Mouse (Mus musculus) liver, embryonic 12.5 days (tissue): ENCODE measurements at regions not wholly inside any gene's neighbourhood (a gene's known extent, or its start where the extent isn't known, plus 50 kb on each side); places are given as distances from the start of the nearest gene placed in this dataset.

ENCODE experiments used
- ATAC-seq: fragments of 200-750 bp; cut with Nextera tagmentation; 2 replicates; pipeline ENCODE4 v1.8.0; 2017; ENCODE audit warnings: moderate number of reproducible peaks, mild to moderate bottlenecking, moderate library complexity
- H3K27ac ChIP-seq: fragments of 300-500 bp; sonication (generic); 2 replicates; pipeline ENCODE4 v1.5.1; 2016; ENCODE audit warnings: mild to moderate bottlenecking
- H3K27me3 ChIP-seq: fragments of 300-500 bp; sonication (generic); replicated peaks from 2 replicates; pipeline ENCODE4 v1.6.1; 2016; ENCODE audit warnings: mild to moderate bottlenecking, moderate library complexity
- H3K36me3 ChIP-seq: fragments of 300-500 bp; sonication (generic); 2 replicates; pipeline ENCODE4 v1.6.1; 2016; ENCODE audit warnings: mild to moderate bottlenecking, moderate library complexity
- H3K4me1 ChIP-seq: fragments of 300-500 bp; sonication (generic); 2 replicates; pipeline ENCODE4 v1.6.1; 2016
- H3K4me2 ChIP-seq: fragments of 300-500 bp; sonication (generic); 2 replicates; pipeline ENCODE4 v1.6.1; 2016; ENCODE audit warnings: mild to moderate bottlenecking, moderate library complexity
- H3K4me3 ChIP-seq: fragments of 300-500 bp; sonication (generic); 2 replicates; pipeline ENCODE4 v1.5.1; 2016; ENCODE audit warnings: mild to moderate bottlenecking, moderate library complexity
- H3K9ac ChIP-seq: fragments of 300-500 bp; sonication (generic); 2 replicates; pipeline ENCODE4 v1.6.1; 2016; ENCODE audit warnings: mild to moderate bottlenecking, moderate library complexity
- H3K9me3 ChIP-seq: fragments of 300-500 bp; sonication (generic); replicated peaks from 2 replicates; pipeline ENCODE4 v1.6.1; 2016; ENCODE audit warnings: mild to moderate bottlenecking, moderate library complexity
- WGBS: fragments of 180-500 bp; shearing (Covaris S2); methylation state at CpG from one replicate; pipeline ENCODE4 v1.1.7; 2016; ENCODE audit not compliant: insufficient replicate concordance; 5-methylcytosine and 5-hydroxymethylcytosine counted together

DNA sequence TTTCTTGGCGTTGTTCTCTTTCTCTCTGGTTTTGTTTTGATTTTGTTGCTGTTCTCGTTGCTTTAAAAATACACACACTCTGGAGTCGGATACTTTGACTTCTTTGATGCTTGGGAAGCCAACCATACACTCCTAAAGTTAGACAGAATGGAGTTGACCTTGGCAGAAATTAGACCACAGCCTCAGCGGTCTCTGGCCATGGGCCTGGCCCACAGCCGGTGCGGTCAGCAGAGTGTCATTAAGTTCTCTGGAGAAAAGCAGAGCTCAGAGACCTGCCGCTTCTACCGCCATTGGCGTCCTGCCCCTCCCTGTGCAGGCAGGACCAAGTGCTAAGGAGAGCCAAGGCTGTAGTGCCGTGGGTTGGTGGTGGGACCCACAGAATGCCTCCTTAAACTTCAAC, 212.6 kb upstream of the Tle3 start:
- H3K27me3 ChIP-seq, result peaks cover 10% of the 10 kb centered on the region; the same call in 1 of the 2 replicates
- ATAC-seq, result no peak

DNA sequence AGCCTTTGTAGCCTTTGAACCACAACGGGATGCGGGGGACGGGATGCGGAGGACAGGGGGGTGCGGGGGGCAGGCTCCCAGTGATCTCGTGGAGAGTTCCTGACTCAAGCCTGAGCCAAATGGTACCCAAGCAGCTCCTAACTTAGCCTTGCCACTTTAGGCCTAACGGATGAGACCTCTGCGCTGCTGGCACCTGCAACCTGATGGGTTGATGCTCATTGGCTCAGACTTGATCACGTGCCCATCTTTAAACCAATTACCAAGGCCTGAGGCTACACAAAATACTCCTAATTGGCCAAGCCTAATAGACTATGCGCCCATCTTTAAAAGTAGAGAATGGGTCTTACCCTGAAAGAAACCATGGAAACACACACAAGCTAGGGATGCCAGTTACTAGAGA, 209.3 kb upstream of the Tle3 start:
- Histone ChIP-seq H3K9ac (no peak overlapping the region), H3K36me3 (no peaks in the 10 kb centered on the region), H3K4me2 (no peak overlapping the region), H3K4me1 (no peaks in the 10 kb centered on the region), H3K4me3 (no peak overlapping the region), H3K27me3 (peaks cover 10% of the 10 kb centered on the region; the same call in 1 of the 2 replicates), H3K9me3 (no peaks in the 10 kb centered on the region), H3K27ac (no peak overlapping the region)
- WGBS, result 81% methylated on average over 10 of the region's 10 CpGs
- no peak for ATAC-seq

More for the DNA sequence above, 212.6 kb upstream of the Tle3 start:
- no peak overlapping the region for H3K9ac ChIP-seq
- no peaks in the 10 kb centered on the region for H3K36me3 ChIP-seq
- 66% methylated on average over 10 of the region's 10 CpGs for WGBS
- H3K9me3 ChIP-seq, result no peaks in the 10 kb centered on the region
- no peak overlapping the region for H3K4me3 ChIP-seq
- no peaks in the 10 kb centered on the region for H3K4me1 ChIP-seq
- no peak overlapping the region for H3K4me2 ChIP-seq
- H3K27ac ChIP-seq, result no peak overlapping the region

DNA sequence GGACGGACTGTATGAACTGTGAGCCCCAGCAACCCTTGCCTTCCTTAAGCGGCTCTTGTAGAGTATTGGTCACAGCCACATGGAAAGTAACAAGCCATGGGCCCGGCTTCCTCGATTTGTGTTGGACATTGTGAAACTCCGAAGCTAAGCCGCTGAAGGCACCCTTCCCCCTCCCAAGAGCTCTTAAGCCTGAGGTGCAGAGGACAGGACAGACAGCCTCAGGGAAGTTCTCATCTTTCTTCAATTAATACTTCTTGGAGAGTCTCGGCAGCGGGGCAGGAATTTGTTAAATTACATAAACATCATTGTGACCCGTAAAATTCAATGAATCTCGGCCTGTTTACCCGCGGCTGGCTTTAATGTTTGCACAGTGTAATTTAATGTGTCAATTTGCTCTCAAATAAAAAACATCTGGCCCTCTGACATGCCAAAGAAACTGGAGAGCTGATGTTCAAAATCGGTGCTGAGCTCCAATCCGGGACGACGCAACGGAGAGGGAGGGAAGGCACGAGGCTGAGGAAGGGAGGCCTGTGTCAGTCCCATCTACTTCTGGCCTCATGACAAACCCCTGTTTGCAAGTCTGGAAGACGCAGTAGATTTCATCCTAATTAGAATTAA, 208.4 kb upstream of the Tle3 start:
- Histone ChIP-seq H3K4me1 (no peaks in the 10 kb centered on the region), H3K4me3 (no peak overlapping the region), H3K9me3 (no peaks in the 10 kb centered on the region), H3K27ac (no peak overlapping the region), H3K36me3 (no peaks in the 10 kb centered on the region), H3K4me2 (no peak overlapping the region), H3K27me3 (peaks cover 5% of the 10 kb centered on the region; the same call in 1 of the 2 replicates), H3K9ac (no peak overlapping the region)
- 70% methylated on average over 19 of the region's 19 CpGs for WGBS
- ATAC-seq, result no peak

DNA sequence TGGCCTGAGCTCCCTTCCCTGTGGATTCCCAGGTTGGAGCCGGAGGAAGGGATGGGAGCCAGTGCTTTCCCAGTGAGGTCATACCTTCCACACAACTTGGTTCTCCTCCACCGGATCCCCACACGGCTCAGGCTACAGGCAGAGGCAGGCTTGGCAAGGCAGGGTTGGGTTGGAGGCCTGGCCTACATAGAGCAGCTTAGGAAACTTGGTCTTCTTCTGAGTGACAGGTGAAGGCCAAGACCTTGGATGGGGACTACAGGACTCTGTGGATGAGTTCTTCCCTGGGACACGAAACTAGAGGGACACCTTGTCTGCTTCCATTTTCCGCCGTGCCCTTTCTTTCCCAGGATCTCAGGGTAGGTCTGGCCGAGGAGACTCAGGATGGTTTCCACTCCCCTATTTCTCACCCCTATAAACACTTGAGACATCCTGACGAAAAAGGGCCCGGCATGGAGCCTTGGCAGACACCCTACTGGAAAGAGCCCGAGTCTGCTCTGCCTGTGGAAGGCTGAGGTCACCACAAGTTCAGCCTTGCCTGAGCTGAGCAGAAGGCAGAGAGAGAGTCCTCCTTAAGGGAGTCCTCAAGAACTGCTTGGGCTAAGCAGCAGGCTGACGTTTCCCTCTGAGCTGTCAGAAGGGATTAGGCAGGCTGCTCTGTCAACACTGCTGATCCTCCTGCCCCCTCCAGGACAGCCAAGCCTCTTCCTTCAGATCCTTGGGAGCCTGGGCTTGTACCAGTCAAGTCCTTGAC, 207.5 kb upstream of the Tle3 start:
- H3K9me3 ChIP-seq, result no peaks in the 10 kb centered on the region
- H3K27ac ChIP-seq, result no peak overlapping the region
- no peak overlapping the region for H3K4me3 ChIP-seq
- H3K27me3 ChIP-seq, result no peaks in the 10 kb centered on the region; the same call in 1 of the 2 replicates
- ATAC-seq, result no peak
- 52% methylated on average over 11 of the region's 11 CpGs for WGBS
- no peaks in the 10 kb centered on the region for H3K4me1 ChIP-seq
- H3K36me3 ChIP-seq, result no peaks in the 10 kb centered on the region
- H3K9ac ChIP-seq, result no peak overlapping the region
- H3K4me2 ChIP-seq, result no peak overlapping the region

DNA sequence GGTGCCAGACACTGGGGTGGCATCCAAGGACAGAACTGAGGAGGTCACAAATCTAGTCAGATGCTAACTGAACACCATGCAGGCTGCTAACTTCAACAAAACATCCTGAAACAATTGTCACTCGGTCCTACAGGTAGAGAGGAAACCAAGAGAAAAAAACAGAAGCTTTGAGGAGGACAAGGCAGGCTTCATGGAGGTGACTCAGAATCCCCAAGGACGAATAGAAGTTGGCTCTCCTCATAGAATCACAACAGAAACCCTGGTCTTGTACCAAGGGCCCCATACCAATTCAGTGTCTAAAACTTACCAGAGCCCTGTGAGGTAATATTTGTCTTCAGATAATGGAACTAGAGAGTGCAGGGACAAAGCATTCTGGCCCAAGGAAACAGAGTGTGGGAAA, 206.1 kb upstream of the Tle3 start:
- WGBS, result 40% methylated on average over 2 of the region's 2 CpGs
- H3K4me2 ChIP-seq, result no peak overlapping the region
- no peaks in the 10 kb centered on the region for H3K36me3 ChIP-seq
- no peak overlapping the region for H3K4me3 ChIP-seq
- no peak for ATAC-seq
- no peaks in the 10 kb centered on the region for H3K9me3 ChIP-seq
- H3K27ac ChIP-seq, result no peak overlapping the region
- no peaks in the 10 kb centered on the region for H3K4me1 ChIP-seq
- H3K9ac ChIP-seq, result no peak overlapping the region
- H3K27me3 ChIP-seq, result no peaks in the 10 kb centered on the region

DNA sequence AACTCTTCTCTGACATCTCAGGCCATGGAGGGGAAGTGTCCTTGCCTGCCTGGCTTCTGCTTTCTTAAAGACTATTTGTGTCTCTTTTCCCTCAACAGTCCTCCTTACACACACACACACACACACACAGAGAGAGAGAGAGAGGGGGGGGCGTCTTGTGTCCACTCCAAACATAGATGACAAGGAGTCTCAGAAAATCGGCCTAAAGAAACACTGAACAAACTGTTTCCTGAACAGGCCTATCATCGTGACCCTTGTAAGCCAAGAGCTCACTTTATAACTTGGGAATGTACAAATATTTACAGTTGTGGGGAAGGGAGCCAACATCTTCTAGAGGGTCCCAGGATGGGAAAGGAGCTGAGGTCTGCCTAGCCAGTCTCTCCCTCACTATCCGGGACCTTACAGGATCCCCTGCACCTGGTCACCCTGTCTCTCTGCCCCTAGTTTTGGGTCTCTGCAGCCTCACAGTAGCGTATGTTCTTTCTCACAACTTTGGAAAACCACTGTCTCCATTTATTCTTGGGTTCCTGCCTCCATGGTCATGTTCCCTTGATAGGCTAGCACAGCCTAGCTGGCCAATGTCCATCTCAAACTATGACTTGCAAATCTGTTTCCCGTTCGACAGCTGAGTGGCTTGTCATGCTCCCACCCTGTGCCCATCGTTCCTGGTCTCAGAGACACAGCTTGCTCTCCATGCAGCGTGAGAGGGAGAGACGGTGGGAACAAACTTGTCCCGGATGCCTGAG, 204.9 kb upstream of the Tle3 start:
- H3K27ac ChIP-seq, result no peak overlapping the region
- 57% methylated on average over 11 of the region's 11 CpGs for WGBS

DNA sequence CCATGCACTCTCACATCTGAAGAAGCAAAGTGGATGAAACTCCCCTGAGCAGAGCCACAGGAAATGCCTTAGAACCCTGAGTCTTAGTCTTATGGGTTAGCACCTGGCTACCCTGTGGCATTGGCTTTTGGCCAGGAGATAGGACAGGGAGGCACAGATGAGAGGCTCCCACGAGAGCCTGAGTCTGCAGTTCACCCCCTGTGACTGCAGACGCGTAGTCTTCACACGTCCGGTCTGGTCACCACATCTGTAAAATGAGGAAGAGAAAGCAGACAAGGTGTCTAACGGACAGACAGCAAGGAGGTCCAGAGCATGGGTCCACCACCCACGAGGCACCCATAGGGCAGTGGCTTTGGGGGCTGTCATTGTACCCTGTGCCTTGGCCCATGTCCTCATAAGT, 203.2 kb upstream of the Tle3 start:
- Histone ChIP-seq H3K4me1 (no peaks in the 10 kb centered on the region), H3K4me3 (no peak overlapping the region), H3K27me3 (no peaks in the 10 kb centered on the region), H3K4me2 (no peak overlapping the region), H3K9ac (no peak overlapping the region), H3K36me3 (no peaks in the 10 kb centered on the region), H3K27ac (no peak overlapping the region), H3K9me3 (no peaks in the 10 kb centered on the region)
- no peak for ATAC-seq
- 44% methylated on average over 7 of the region's 7 CpGs for WGBS

More for the DNA sequence above, 204.9 kb upstream of the Tle3 start:
- H3K4me1 ChIP-seq, result no peaks in the 10 kb centered on the region
- no peak overlapping the region for H3K4me2 ChIP-seq
- no peak overlapping the region for H3K4me3 ChIP-seq
- no peak for ATAC-seq
- no peak overlapping the region for H3K9ac ChIP-seq
- no peaks in the 10 kb centered on the region for H3K27me3 ChIP-seq
- no peaks in the 10 kb centered on the region for H3K9me3 ChIP-seq
- H3K36me3 ChIP-seq, result no peaks in the 10 kb centered on the region

DNA sequence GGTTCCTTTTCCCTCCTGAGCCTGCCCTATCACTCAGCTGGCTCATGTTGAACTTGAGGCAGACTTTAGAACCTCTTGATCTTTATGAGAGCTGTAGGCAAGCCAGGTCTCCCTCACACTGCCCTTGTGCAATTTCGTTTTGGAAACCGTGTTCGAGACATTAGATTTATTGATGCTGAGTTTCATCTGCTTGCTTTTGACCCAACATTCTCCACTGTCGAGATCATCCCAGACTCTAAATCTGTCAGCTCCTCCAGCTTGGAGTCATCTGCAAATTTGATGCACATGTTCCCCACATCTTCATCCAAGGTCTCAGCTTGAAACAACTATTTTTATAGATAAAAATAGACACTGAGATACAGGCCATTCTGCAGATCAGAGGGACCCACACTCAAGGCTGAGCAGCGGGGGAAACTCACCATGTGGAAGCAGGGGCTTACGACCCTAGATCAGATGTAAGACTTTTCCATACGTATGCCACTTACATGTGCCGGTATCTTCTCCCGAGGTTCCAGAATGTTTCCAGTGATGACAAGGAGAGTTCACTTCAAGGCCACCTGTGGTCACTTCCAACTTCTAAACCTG, 202.6 kb upstream of the Tle3 start:
- ATAC-seq, result no peak
- H3K9me3 ChIP-seq, result no peaks in the 10 kb centered on the region

DNA sequence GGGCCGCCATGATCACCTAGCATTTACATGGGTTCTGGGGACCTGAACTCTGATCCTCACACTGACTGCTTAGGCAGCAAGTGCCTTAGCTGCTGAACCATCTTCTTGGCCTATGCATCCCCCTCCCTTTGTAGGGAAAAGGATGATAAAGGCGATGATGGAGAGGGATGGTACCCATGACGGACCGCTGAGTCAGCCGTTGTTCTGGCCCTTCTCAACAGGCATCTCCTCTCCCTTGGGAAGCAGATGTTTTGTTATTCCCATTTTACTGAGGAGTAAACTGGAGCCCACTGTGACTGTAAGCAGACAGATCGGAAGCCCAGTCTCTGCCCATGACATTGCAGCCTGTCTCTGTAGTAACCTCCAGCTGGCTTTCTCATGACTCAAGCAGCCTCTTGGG, 201.2 kb upstream of the Tle3 start:
- Histone ChIP-seq H3K4me3 (no peak overlapping the region), H3K4me2 (no peak overlapping the region), H3K9ac (no peak overlapping the region), H3K9me3 (no peaks in the 10 kb centered on the region), H3K36me3 (no peaks in the 10 kb centered on the region), H3K4me1 (no peaks in the 10 kb centered on the region), H3K27me3 (no peaks in the 10 kb centered on the region), H3K27ac (no peak overlapping the region)
- 83% methylated on average over 6 of the region's 6 CpGs for WGBS
- no peak for ATAC-seq

More for the DNA sequence above, 202.6 kb upstream of the Tle3 start:
- Histone ChIP-seq H3K9ac (no peak overlapping the region), H3K36me3 (no peaks in the 10 kb centered on the region), H3K4me3 (no peak overlapping the region), H3K27me3 (no peaks in the 10 kb centered on the region), H3K4me2 (no peak overlapping the region), H3K4me1 (no peaks in the 10 kb centered on the region), H3K27ac (no peak overlapping the region)
- WGBS, result 61% methylated on average over 9 of the region's 9 CpGs

DNA sequence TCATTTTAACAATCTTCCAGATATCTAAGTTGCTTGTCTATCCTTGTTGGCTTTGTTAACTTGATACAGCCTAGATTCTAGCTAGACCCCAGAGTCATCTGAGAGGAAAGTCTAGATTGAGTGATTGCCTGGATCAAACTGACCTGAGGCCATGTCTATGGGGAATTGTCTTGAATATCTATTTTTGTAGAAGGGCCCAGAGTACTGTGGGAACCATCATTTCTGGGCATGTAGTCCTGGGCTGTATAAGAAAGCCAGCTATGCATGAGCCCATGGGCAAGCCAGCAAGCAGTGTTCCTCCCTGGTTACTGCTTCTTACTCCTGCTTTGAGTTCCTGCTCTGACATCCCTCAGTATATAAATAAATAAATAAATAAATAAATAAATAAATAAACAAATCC, 199.7 kb upstream of the Tle3 start:
- H3K27ac ChIP-seq, result no peak overlapping the region
- no peaks in the 10 kb centered on the region for H3K36me3 ChIP-seq
- H3K4me2 ChIP-seq, result no peak overlapping the region
- no peaks in the 10 kb centered on the region for H3K4me1 ChIP-seq
- no peak for ATAC-seq
- H3K4me3 ChIP-seq, result no peak overlapping the region
- no peaks in the 10 kb centered on the region; the same call in 1 of the 2 replicates for H3K27me3 ChIP-seq
- no peaks in the 10 kb centered on the region for H3K9me3 ChIP-seq
- H3K9ac ChIP-seq, result no peak overlapping the region

DNA sequence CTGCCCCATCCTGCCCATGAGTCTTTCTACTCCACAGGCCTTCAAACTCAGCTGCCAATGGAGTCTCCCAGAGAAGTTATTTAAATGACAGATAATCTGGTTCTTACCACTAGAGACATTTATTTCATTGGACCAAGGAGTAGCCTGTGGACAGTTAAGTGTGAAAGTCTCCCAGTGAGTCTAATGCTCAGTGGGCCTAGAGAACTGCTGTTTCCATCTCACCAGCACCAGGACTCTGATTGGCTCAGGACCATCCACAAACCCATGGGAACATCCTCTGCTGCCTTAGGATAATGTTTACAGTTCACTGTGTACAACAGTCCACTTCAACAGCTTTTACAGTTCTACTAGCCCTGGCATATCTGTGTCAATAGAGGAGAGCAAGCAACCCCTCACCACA, 198.6 kb upstream of the Tle3 start:
- Histone ChIP-seq H3K9ac (no peak overlapping the region), H3K9me3 (no peaks in the 10 kb centered on the region), H3K36me3 (no peaks in the 10 kb centered on the region), H3K4me1 (no peaks in the 10 kb centered on the region), H3K4me2 (no peak overlapping the region), H3K4me3 (no peak overlapping the region), H3K27ac (no peak overlapping the region), H3K27me3 (no peaks in the 10 kb centered on the region; the same call in 1 of the 2 replicates)
- ATAC-seq, result no peak

DNA sequence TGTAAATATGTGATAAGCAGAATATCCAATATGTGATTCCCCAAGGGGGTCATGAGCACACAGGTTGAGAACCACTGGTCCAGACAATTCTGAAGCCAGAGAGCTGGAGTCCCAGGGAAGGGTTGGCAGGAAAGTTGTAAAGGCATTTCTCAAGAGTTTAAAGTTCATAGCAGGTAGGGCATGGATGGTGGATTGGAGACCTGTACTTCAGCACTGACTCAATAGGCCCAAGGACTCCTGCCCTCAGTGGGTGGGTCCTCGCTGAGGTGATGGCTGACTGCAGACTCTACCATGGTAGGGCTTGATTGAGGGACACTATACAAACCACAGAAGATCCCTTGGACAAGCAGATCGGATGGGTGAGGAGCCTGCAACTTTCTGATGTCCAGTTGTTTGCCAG, 196.8 kb upstream of the Tle3 start:
- Histone ChIP-seq H3K27me3 (peaks cover 4% of the 10 kb centered on the region; the same call in 1 of the 2 replicates), H3K36me3 (no peaks in the 10 kb centered on the region), H3K9ac (no peak overlapping the region), H3K4me1 (no peaks in the 10 kb centered on the region), H3K27ac (no peak overlapping the region), H3K4me2 (no peak overlapping the region), H3K4me3 (no peak overlapping the region), H3K9me3 (no peaks in the 10 kb centered on the region)
- ATAC-seq, result no peak
- 62% methylated on average over 2 of the region's 2 CpGs for WGBS
